Mouse (Mus musculus) naive thymus-derived CD4-positive, alpha-beta T cell, adult 2 months (primary cell): ENCODE data around the gene Fkbp8.

Experiments
- DNase-seq: peaks from one replicate; pipeline ENCODE4 v3.0.0-alpha.2; 2011; ENCODE audit warnings: low read depth

The Fkbp8 gene

GRCm38 (mm10) chr8:70527512-70528181, at the start of gene Fkbp8, which contains the start of gene Kxd1:
Gene Fkbp8, plus strand, starts transcription at chr8:70527724.
Gene Kxd1, minus strand, starts transcription at chr8:70527956.
- peak; percentile 98 for DNase-seq

GRCm38 (mm10) chr8:70481908-70482307, 45.6 kb upstream of the Fkbp8 start:
- no peak for DNase-seq

- DNase-seq, result no peak
These were observed 44.6 kb upstream of the Fkbp8 start for GRCm38 (mm10) chr8:70482943-70483342.

- no peak for DNase-seq
These were observed 41.3 kb upstream of the Fkbp8 start for GRCm38 (mm10) chr8:70486191-70486681.

- DNase-seq, result peak; percentile 10
These were observed 40.5 kb upstream of the Fkbp8 start, which contains the start of gene Tmem59l for GRCm38 (mm10) chr8:70486941-70487520. Gene Tmem59l, minus strand, starts transcription at chr8:70487358.

- DNase-seq, result peak; percentile 37
These were observed 39.3 kb upstream of the Fkbp8 start for GRCm38 (mm10) chr8:70487993-70488796.

GRCm38 (mm10) chr8:70488931-70489470, 38.5 kb upstream of the Fkbp8 start:
- peak; percentile 39 for DNase-seq

GRCm38 (mm10) chr8:70489576-70489975, 37.9 kb upstream of the Fkbp8 start:
- DNase-seq, result no peak

GRCm38 (mm10) chr8:70490061-70490879, 37.3 kb upstream of the Fkbp8 start:
- no peak for DNase-seq

GRCm38 (mm10) chr8:70490880-70491495, 36.5 kb upstream of the Fkbp8 start:
- no peak for DNase-seq

- DNase-seq, result no peak
These were observed 34.6 kb upstream of the Fkbp8 start, which contains the start of gene Crlf1 for GRCm38 (mm10) chr8:70492664-70493640. Gene Crlf1, plus strand, starts transcription at chr8:70493158.

GRCm38 (mm10) chr8:70493692-70494415, 33.7 kb upstream of the Fkbp8 start:
- no peak for DNase-seq

- no peak for DNase-seq
These were observed 33.0 kb upstream of the Fkbp8 start for GRCm38 (mm10) chr8:70494416-70494945.

- DNase-seq, result no peak
These were observed 32.3 kb upstream of the Fkbp8 start for GRCm38 (mm10) chr8:70495001-70495770.

- DNase-seq, result no peak
These were observed 31.8 kb upstream of the Fkbp8 start for GRCm38 (mm10) chr8:70495771-70496062.

GRCm38 (mm10) chr8:70500386-70501301, 26.9 kb upstream of the Fkbp8 start:
- DNase-seq, result peak; percentile 73
